Mouse (Mus musculus) MEL (cell line): ENCODE results near the gene Klf3.

Experiments used
- CTCF ChIP-seq, 3 experiments: IDR thresholded peaks in 2 of 3; conservative IDR thresholded peaks in 1 of 3; 2 replicates each; pipeline ENCODE4 v1.5.1; 2011 to 2012; ENCODE audit warnings: low read length in 3 of 3, low read depth in 2 of 3, mild to moderate bottlenecking in 2 of 3, improper control_type of control experiment in 1 of 3, inconsistent platforms in 1 of 3, mixed read lengths in 1 of 3, moderate library complexity in 1 of 3; ENCODE audit not compliant: control insufficient read depth in 1 of 3, insufficient read depth in 1 of 3, poor library complexity in 1 of 3, severe bottlenecking in 1 of 3
- EP300 ChIP-seq, 2 experiments: IDR thresholded peaks; 2 replicates each; pipeline ENCODE4 v1.6.1; 2011; ENCODE audit warnings: improper control_type of control experiment in 2 of 2, low read length in 2 of 2, low read depth in 1 of 2, mild to moderate bottlenecking in 1 of 2
- ETS1 ChIP-seq: IDR thresholded peaks from 2 replicates; pipeline ENCODE4 v1.6.1; 2012; ENCODE audit warnings: low read depth, mild to moderate bottlenecking, inconsistent platforms, low read length, improper control_type of control experiment, moderate library complexity
- NRF1 ChIP-seq: IDR thresholded peaks from 2 replicates; pipeline ENCODE4 v1.6.1; 2014; ENCODE audit warnings: low read depth, mild to moderate bottlenecking, inconsistent platforms, low read length, improper control_type of control experiment, moderate library complexity; ENCODE audit not compliant: poor library complexity, insufficient read depth, severe bottlenecking
- SIN3A ChIP-seq: IDR thresholded peaks from 2 replicates; pipeline ENCODE4 v1.6.1; 2012; ENCODE audit warnings: low read length, improper control_type of control experiment, inconsistent platforms
- USF1 ChIP-seq: IDR thresholded peaks from 2 replicates; pipeline ENCODE4 v1.6.1; 2014; ENCODE audit warnings: low read depth, mild to moderate bottlenecking, inconsistent platforms, low read length, improper control_type of control experiment, moderate library complexity
- ZC3H11A ChIP-seq: IDR thresholded peaks from 2 replicates; pipeline ENCODE4 v1.6.1; 2012; ENCODE audit warnings: low read depth, mild to moderate bottlenecking, inconsistent platforms, low read length, improper control_type of control experiment

DNA sequence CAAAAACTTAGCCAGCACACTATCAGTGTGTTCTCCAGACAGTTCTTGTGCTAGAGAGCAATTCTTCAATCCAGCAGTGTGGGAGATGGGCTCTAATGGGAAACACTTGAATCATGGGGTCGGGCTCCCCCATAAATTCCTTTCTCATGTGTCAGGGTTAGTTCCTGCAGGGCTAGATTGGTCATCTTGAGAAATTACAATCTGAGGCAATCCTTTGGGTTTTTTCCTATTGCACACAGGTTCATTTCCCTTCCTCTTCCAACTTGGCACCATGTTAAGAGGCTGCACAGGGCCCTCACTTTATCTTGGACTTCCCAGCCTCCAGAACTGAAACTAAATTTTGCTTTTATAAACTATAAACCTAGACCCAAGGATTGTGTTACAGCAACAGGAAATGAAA is 31.0 kb downstream of the Klf3 start:
- no peak for TF ChIP-seq CTCF (IDR thresholded peaks at IDR 0.05 in 2 of 3, conservative IDR thresholded peaks at IDR 0.05 in 1 of 3; ENCODE audit: control insufficient read depth in 1 of 3, insufficient read depth in 1 of 3, low read depth in 2 of 3, low read length in 3 of 3, poor library complexity in 1 of 3, severe bottlenecking in 1 of 3)
- TF ChIP-seq ZC3H11A, result no peak
- no peak for TF ChIP-seq EP300 (IDR thresholded peaks at IDR 0.05; ENCODE audit: low read depth in 1 of 2, low read length in 2 of 2)
- TF ChIP-seq SIN3A, result no peak
- TF ChIP-seq USF1, result no peak
- TF ChIP-seq ETS1, result no peak
- TF ChIP-seq NRF1, result no peak
